Mouse (Mus musculus) spleen, adult 2 months (tissue): Measurements from ENCODE around the gene Gnb1l. TPM values are rescaled to one million over a fixed set of nuclear protein-coding genes. Genes with fewer than 3 reads are reported as not detected.

ENCODE experiments used
- DNase-seq, 2 experiments: peaks; one replicate each; pipeline versions ENCODE4 v3.0.0 to v3.0.0-alpha.2; 2012 to 2021; ENCODE audit warnings: low spot score in 2 of 2, low read depth in 1 of 2
- H3K27ac ChIP-seq: fragments of 200-500 bp; 2 replicates; pipeline ENCODE4 v1.5.1; 2012; ENCODE audit warnings: low read length, inconsistent platforms; ENCODE audit not compliant: insufficient read depth
- H3K27me3 ChIP-seq: fragments of 200-500 bp; 2 replicates; pipeline ENCODE4 v1.6.1; 2012; ENCODE audit warnings: mild to moderate bottlenecking, moderate library complexity, low read length, inconsistent platforms; ENCODE audit not compliant: control insufficient read depth, insufficient read depth
- H3K36me3 ChIP-seq: fragments of 200-500 bp; 2 replicates; pipeline ENCODE4 v1.6.1; 2012; ENCODE audit warnings: mild to moderate bottlenecking, low read length, inconsistent platforms; ENCODE audit not compliant: control insufficient read depth, insufficient read depth
- H3K4me1 ChIP-seq: fragments of 200-500 bp; 2 replicates; pipeline ENCODE4 v1.6.1; 2011; ENCODE audit warnings: inconsistent platforms; ENCODE audit not compliant: control insufficient read depth, insufficient read depth, insufficient read length
- H3K4me3 ChIP-seq: fragments of 200-500 bp; 2 replicates; pipeline ENCODE4 v1.5.1; 2011; ENCODE audit warnings: mild to moderate bottlenecking, inconsistent platforms; ENCODE audit not compliant: insufficient read depth, insufficient read length; ENCODE audit errors: extremely low read depth
- CTCF ChIP-seq: fragments of 200-500 bp; IDR thresholded peaks from 2 replicates; pipeline ENCODE4 v1.5.1; 2011; ENCODE audit warnings: mild to moderate bottlenecking, inconsistent platforms; ENCODE audit not compliant: insufficient read depth, insufficient read length, insufficient replicate concordance; ENCODE audit errors: extremely low read depth
- POLR2A ChIP-seq: fragments of 200-500 bp; IDR thresholded peaks from 2 replicates; pipeline ENCODE4 v1.6.1; 2011; ENCODE audit warnings: low read depth, low read length, inconsistent platforms
- WGBS: fragments of 180-500 bp; shearing (Covaris S2); methylation state at CpG from one replicate; pipeline ENCODE4 v1.1.7; 2018; 5-methylcytosine and 5-hydroxymethylcytosine counted together
- polyA plus RNA-seq: library from polyadenylated mRNA; depleted of rRNA; stranded (reverse); fragments of >200 nt; gene quantifications from 2 replicates; pipeline ENCODE4 v1.2.3, GENCODE M21; 2012; rRNA removed

Gene Gnb1l
- polyA plus RNA-seq = 11.3 and 15.4 TPM in 2 replicates

DNA sequence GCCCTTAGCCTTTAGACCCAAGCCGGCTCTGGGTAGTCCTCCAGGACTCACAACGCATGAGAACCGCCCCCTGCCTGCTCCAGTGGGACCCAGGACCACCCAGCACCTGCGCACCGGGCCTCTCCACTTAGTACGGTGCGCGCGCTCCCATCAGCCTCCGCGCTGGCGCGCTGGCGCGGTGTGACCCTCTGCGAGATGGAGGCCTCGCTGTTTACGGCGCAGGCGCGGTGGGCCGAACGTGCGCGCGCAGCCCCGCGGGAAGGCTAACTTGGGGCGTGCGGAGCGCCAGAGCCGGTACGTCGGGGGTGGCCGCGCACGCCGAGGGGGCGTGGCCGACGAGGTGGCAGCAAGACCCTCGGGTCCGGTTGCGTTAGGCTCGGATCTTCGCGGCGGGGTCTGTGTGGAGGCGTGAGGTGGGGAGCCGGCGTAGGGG is at the start of gene Gnb1l, which contains the start of gene Rtl10:
Gnb1l (plus strand) TSS at position 156 of the 433 bp plus-strand sequence.
Rtl10 (plus strand) TSS at position 344 of the 433 bp plus-strand sequence.
- peaks cover 2% of the 10 kb centered on the region; the same call in 1 of the 2 replicates for H3K36me3 ChIP-seq
- peak; percentile 81 to 95 for DNase-seq
- TF ChIP-seq POLR2A (peak; percentile 93), CTCF (no peak)
- H3K27ac ChIP-seq = peak within 1 kb of the TSS; percentile 91
- under 1% methylated on average over 45 of the region's 51 CpGs for WGBS
- no peaks in the 10 kb centered on the region for H3K27me3 ChIP-seq
- peaks cover 9% of the 10 kb centered on the region for H3K4me1 ChIP-seq
- peak within 1 kb of the TSS; percentile 93 for H3K4me3 ChIP-seq

- H3K27me3 ChIP-seq = no peaks in the 10 kb centered on the region
- WGBS = 91% methylated on average over 4 of the region's 4 CpGs
- H3K4me1 ChIP-seq = no peaks in the 10 kb centered on the region
- no peak for TF ChIP-seq POLR2A
- TF ChIP-seq CTCF = no peak
- peaks cover 12% of the 10 kb centered on the region for H3K36me3 ChIP-seq
- no peak overlapping the region for H3K4me3 ChIP-seq
- no peak for DNase-seq
- H3K27ac ChIP-seq = no peak overlapping the region
Measured at GRCm38 (mm10) chr16:18449005-18449404, 49.5 kb upstream of the Gnb1l start.

- Histone ChIP-seq H3K27me3 (no peaks in the 10 kb centered on the region), H3K36me3 (peaks cover 8% of the 10 kb centered on the region), H3K4me3 (no peak overlapping the region), H3K4me1 (no peaks in the 10 kb centered on the region), H3K27ac (no peak overlapping the region)
- no peak for DNase-seq
- WGBS = 93% methylated on average over 9 of the region's 9 CpGs
- TF ChIP-seq CTCF (no peak), POLR2A (no peak)
Measured at GRCm38 (mm10) chr16:18451486-18452181, 46.9 kb upstream of the Gnb1l start.

DNA sequence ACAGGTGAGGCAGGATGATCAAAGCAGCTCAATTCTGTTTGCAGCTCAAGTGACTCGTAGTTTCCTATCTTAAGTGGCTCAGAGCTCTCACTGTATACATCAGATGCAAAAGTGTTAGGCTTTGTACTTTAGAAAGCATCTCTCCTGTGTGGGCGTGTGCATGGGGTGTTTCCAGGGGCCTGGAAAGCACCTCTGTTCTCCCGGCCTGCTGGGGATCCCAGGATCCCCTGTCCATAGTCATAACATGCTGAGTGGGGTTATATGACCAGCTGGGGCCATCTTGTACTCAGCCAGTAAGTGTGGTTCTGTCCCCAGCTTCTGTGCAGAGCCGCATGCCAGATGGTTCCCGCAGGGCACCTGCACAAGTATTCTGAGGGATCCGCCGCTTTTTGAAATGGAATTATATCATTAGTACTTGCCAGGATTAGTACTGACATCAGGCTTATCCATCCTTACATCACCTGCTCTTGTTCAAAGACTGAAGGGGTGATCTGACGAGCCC is 46.1 kb upstream of the Gnb1l start:
- no peak overlapping the region for H3K27ac ChIP-seq
- no peaks in the 10 kb centered on the region for H3K4me1 ChIP-seq
- no peak for DNase-seq
- TF ChIP-seq POLR2A (no peak), CTCF (no peak)
- H3K4me3 ChIP-seq = no peak overlapping the region
- peaks cover 8% of the 10 kb centered on the region for H3K36me3 ChIP-seq
- H3K27me3 ChIP-seq = no peaks in the 10 kb centered on the region
- WGBS = 88% methylated on average over 8 of the region's 8 CpGs

DNA sequence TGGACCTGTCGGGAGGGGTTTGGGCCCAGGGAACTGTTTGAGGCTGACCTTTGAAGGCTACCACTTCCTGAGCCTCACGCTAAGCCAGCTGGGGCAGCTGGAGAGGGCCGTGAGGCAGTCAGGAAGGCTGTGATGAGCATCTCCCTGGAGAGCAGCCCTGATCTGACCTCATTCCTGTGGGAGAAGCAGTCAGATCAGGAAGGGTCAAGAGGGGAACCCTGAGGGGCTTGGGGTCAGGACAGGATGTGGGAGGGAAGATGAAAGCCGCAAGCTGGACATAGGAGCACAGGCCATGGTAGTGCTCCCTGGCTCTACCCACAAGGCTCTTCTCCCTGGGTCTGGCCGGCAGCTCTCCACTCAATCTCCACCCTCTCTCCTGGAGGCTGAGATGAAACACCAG is 44.7 kb upstream of the Gnb1l start:
- TF ChIP-seq POLR2A (no peak), CTCF (no peak)
- H3K27ac ChIP-seq = no peak overlapping the region
- H3K36me3 ChIP-seq = peaks cover 13% of the 10 kb centered on the region
- no peak for DNase-seq
- no peak overlapping the region for H3K4me3 ChIP-seq
- no peaks in the 10 kb centered on the region; the same call in 1 of the 2 replicates for H3K4me1 ChIP-seq
- WGBS = 73% methylated on average over 5 of the region's 5 CpGs
- no peaks in the 10 kb centered on the region for H3K27me3 ChIP-seq

DNA sequence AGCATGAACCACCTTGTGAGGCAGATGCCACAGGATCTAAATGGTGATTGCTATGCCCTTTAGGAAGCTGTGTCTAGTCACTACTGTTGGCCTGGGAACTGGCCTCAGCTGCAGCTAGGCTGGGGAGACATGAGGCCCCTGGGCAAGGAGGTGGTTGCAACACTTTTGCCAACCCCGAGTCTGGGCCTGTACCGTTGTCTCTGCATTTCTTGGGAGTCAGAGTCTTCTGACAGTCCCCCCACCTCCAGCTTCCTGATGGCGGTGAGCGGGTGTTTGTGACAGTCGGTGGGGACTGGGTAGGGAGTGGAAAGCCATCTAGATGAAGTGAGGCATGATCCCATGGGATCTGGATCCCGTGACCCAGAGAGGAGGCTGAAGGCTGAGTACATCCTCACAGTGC is 43.1 kb upstream of the Gnb1l start:
- 87% methylated on average over 6 of the region's 6 CpGs for WGBS

DNA sequence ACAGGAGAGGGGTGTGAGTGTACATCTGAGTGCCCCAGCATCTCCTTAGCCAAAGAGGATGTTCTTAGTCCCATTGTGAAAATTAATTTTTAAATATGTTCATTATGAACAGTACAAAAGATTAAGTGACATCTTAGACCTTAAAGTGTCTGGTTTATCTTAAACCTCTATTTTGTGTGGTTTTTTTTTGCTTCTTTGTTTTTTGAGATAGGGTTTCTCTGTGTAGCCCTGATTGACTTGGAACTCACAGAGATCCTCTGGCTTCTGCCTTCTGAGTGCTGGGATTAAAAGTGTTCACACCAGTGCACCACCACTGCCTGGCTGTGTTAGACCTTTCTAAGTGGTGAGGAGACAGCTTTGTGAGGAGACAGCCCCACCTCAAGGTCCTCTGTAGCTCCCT is 39.9 kb upstream of the Gnb1l start:
- Histone ChIP-seq H3K4me3 (no peak overlapping the region), H3K4me1 (peaks cover 11% of the 10 kb centered on the region; the same call in 1 of the 2 replicates), H3K36me3 (peaks cover 8% of the 10 kb centered on the region), H3K27me3 (no peaks in the 10 kb centered on the region), H3K27ac (no peak overlapping the region)
- TF ChIP-seq POLR2A = no peak
- no peak for TF ChIP-seq CTCF
- no peak for DNase-seq

More for the DNA sequence above, 43.1 kb upstream of the Gnb1l start:
- Histone ChIP-seq H3K36me3 (peaks cover 10% of the 10 kb centered on the region), H3K4me1 (peaks cover 11% of the 10 kb centered on the region; the same call in 1 of the 2 replicates), H3K4me3 (no peak overlapping the region), H3K27ac (no peak overlapping the region), H3K27me3 (no peaks in the 10 kb centered on the region)
- TF ChIP-seq CTCF (no peak), POLR2A (no peak)
- no peak for DNase-seq
